Mouse (Mus musculus) gastrocnemius, postnatal 10 days (tissue): ENCODE results near the gene Wasl. TPM values are rescaled to one million over a fixed set of nuclear protein-coding genes. Genes with fewer than 3 reads are reported as not detected.

Experiments
- DNase-seq: peaks from one replicate; pipeline ENCODE4 v3.0.0; 2021; ENCODE audit warnings: mixed read lengths
- total RNA-seq, 2 experiments: library from RNA; stranded (reverse); gene quantifications; 2 replicates each; pipeline ENCODE4 v1.2.3; 2021

Gene Wasl
- total RNA-seq, 2 experiments from 2014 or later, result 19.0 to 26.3 TPM

- no peak for DNase-seq
These were observed 60.5 kb downstream of the Wasl start for GRCm38 (mm10) chr6:24604289-24604688.

- DNase-seq, result no peak
These were observed 61.8 kb downstream of the Wasl start for GRCm38 (mm10) chr6:24602993-24603392.

GRCm38 (mm10) chr6:24602351-24602750 lies 62.5 kb downstream of the Wasl start:
- DNase-seq, result no peak

- no peak for DNase-seq
These were observed 63.1 kb downstream of the Wasl start for GRCm38 (mm10) chr6:24601668-24602067.

- DNase-seq, result no peak
These were observed 64.1 kb downstream of the Wasl start for GRCm38 (mm10) chr6:24600726-24601125.

GRCm38 (mm10) chr6:24600134-24600533 lies 64.7 kb downstream of the Wasl start:
- DNase-seq, result no peak

- no peak for DNase-seq
These were observed 65.2 kb downstream of the Wasl start for GRCm38 (mm10) chr6:24599639-24600038.

- no peak for DNase-seq
These were observed 65.6 kb downstream of the Wasl start for GRCm38 (mm10) chr6:24599179-24599578.

GRCm38 (mm10) chr6:24597500-24597899 lies 67.3 kb downstream of the Wasl start, which contains the start of gene Lmod2:
Gene Lmod2, plus strand, starts transcription at chr6:24597762.
- DNase-seq, result peak; percentile 43

GRCm38 (mm10) chr6:24591525-24592218 lies 73.1 kb downstream of the Wasl start:
- DNase-seq, result no peak

- no peak for DNase-seq
These were observed 74.5 kb downstream of the Wasl start for GRCm38 (mm10) chr6:24590282-24590681.

- DNase-seq, result no peak
These were observed 77.9 kb downstream of the Wasl start for GRCm38 (mm10) chr6:24586885-24587284.

- no peak for DNase-seq
These were observed 79.1 kb downstream of the Wasl start for GRCm38 (mm10) chr6:24585431-24586310.

GRCm38 (mm10) chr6:24583456-24583855 lies 81.4 kb downstream of the Wasl start:
- no peak for DNase-seq

GRCm38 (mm10) chr6:24573319-24573718 lies 91.5 kb downstream of the Wasl start:
- DNase-seq, result no peak

GRCm38 (mm10) chr6:24572431-24572830 lies 92.4 kb downstream of the Wasl start:
- DNase-seq, result no peak

GRCm38 (mm10) chr6:24571126-24571525 lies 93.7 kb downstream of the Wasl start:
- DNase-seq, result no peak

- no peak for DNase-seq
These were observed 94.5 kb downstream of the Wasl start for GRCm38 (mm10) chr6:24570278-24570677.

GRCm38 (mm10) chr6:24569711-24570110 lies 95.1 kb downstream of the Wasl start:
- DNase-seq, result no peak

GRCm38 (mm10) chr6:24568963-24569362 lies 95.8 kb downstream of the Wasl start:
- DNase-seq, result no peak

GRCm38 (mm10) chr6:24564886-24565285 lies 99.9 kb downstream of the Wasl start:
- no peak for DNase-seq

- DNase-seq, result no peak
These were observed 100.7 kb downstream of the Wasl start for GRCm38 (mm10) chr6:24564081-24564480.
